Mouse (Mus musculus) kidney, adult 2 months (tissue): ENCODE results near the gene Cacna2d4.

Experiments
- CTCF ChIP-seq: fragments of 200-500 bp; conservative IDR thresholded peaks from 2 replicates; pipeline ENCODE4 v1.5.1; 2011; ENCODE audit warnings: low read depth, mild to moderate bottlenecking, control low read depth, low read length, moderate library complexity, mixed read lengths; ENCODE audit not compliant: insufficient read depth, insufficient read length
- POLR2A ChIP-seq: fragments of 200-500 bp; IDR thresholded peaks from one replicate; pipeline ENCODE4 v1.6.1; 2011; ENCODE audit warnings: low read depth, low read length, control low read depth

GRCm38 (mm10) chr6:119240871-119241705, 4.8 kb downstream of the Cacna2d4 start:
- TF ChIP-seq CTCF (no peak), POLR2A (no peak)
